Mouse (Mus musculus): ENCODE results near the gene Higd2a. TPM values are rescaled to one million over a fixed set of nuclear protein-coding genes. Genes with fewer than 3 reads are reported as not detected.

Higd2a gene
- total RNA-seq, 1 experiment = 108 TPM

GRCm38 (mm10) chr13:54557652-54558051 lies 32.4 kb upstream of the Higd2a start:
- Histone ChIP-seq H3K9me3 (ENCODE audit: control insufficient read depth, insufficient read depth, low read depth, low read length) (no peaks in the 10 kb centered on the region), H3K27ac (ENCODE audit: insufficient read depth, low read depth, low read length, poor library complexity, severe bottlenecking) (no peak overlapping the region), H3K36me3 (ENCODE audit: control insufficient read depth, insufficient read depth, low read length, poor library complexity, severe bottlenecking) (peaks cover 55% of the 10 kb centered on the region), H3K4me1 (ENCODE audit: control insufficient read depth in 2 of 2, insufficient read depth in 2 of 2, low read length in 2 of 2, poor library complexity in 1 of 2) (no peaks in the 10 kb centered on the region), H3K4me3 (ENCODE audit: insufficient read depth in 1 of 2, low read depth in 1 of 2, low read length in 2 of 2, poor library complexity in 1 of 2, severe bottlenecking in 1 of 2) (no peak overlapping the region), H3K9ac (ENCODE audit: insufficient read depth, low read depth, low read length, poor library complexity, severe bottlenecking) (no peak overlapping the region)
- TF ChIP-seq HCFC1 (IDR thresholded peaks at IDR 0.05; ENCODE audit: borderline replicate concordance, insufficient read depth, low read length) (no peak), ZC3H11A (IDR thresholded peaks at IDR 0.05; ENCODE audit: borderline replicate concordance, low read depth, low read length) (no peak), CHD2 (IDR thresholded peaks at IDR 0.05; ENCODE audit: low read depth, low read length) (no peak), ZNF384 (IDR thresholded peaks at IDR 0.05; ENCODE audit: low read depth, low read length) (no peak), MAFK (IDR thresholded peaks at IDR 0.05; ENCODE audit: insufficient read depth, low read depth, low read length) (no peak)
- in situ Hi-C loops (cut with MboI; ENCODE audit: low sequenced_read_pairs in 2 of 2, unreplicated experiment in 2 of 2) = no loop called here
- DNase-seq (ENCODE audit: low read depth, low spot score) = no peak

- Histone ChIP-seq H3K27ac (ENCODE audit: insufficient read depth, low read depth, low read length, poor library complexity, severe bottlenecking) (no peak overlapping the region), H3K36me3 (ENCODE audit: control insufficient read depth, insufficient read depth, low read length, poor library complexity, severe bottlenecking) (peaks cover 46% of the 10 kb centered on the region), H3K4me1 (ENCODE audit: control insufficient read depth in 2 of 2, insufficient read depth in 2 of 2, low read length in 2 of 2, poor library complexity in 1 of 2) (no peaks in the 10 kb centered on the region), H3K9ac (ENCODE audit: insufficient read depth, low read depth, low read length, poor library complexity, severe bottlenecking) (no peak overlapping the region), H3K9me3 (ENCODE audit: control insufficient read depth, insufficient read depth, low read depth, low read length) (no peaks in the 10 kb centered on the region), H3K4me3 (ENCODE audit: insufficient read depth in 1 of 2, low read depth in 1 of 2, low read length in 2 of 2, poor library complexity in 1 of 2, severe bottlenecking in 1 of 2) (no peak overlapping the region)
- TF ChIP-seq CHD2 (IDR thresholded peaks at IDR 0.05; ENCODE audit: low read depth, low read length) (no peak), HCFC1 (IDR thresholded peaks at IDR 0.05; ENCODE audit: borderline replicate concordance, insufficient read depth, low read length) (no peak), MAFK (IDR thresholded peaks at IDR 0.05; ENCODE audit: insufficient read depth, low read depth, low read length) (no peak), ZNF384 (IDR thresholded peaks at IDR 0.05; ENCODE audit: low read depth, low read length) (no peak), ZC3H11A (IDR thresholded peaks at IDR 0.05; ENCODE audit: borderline replicate concordance, low read depth, low read length) (no peak)
- no peak for DNase-seq (ENCODE audit: low read depth, low spot score)
- in situ Hi-C loops (cut with MboI; ENCODE audit: low sequenced_read_pairs in 2 of 2, unreplicated experiment in 2 of 2) = no loop called here
Observed at GRCm38 (mm10) chr13:54559656-54560055, 30.4 kb upstream of the Higd2a start.

- no peak for DNase-seq (ENCODE audit: low read depth, low spot score)
- H3K4me1 ChIP-seq (ENCODE audit: control insufficient read depth in 2 of 2, insufficient read depth in 2 of 2, low read length in 2 of 2, poor library complexity in 1 of 2) = no peaks in the 10 kb centered on the region
- no peaks in the 10 kb centered on the region for H3K9me3 ChIP-seq (ENCODE audit: control insufficient read depth, insufficient read depth, low read depth, low read length)
- TF ChIP-seq ZNF384 (IDR thresholded peaks at IDR 0.05; ENCODE audit: low read depth, low read length) (no peak), HCFC1 (IDR thresholded peaks at IDR 0.05; ENCODE audit: borderline replicate concordance, insufficient read depth, low read length) (no peak), MAFK (IDR thresholded peaks at IDR 0.05; ENCODE audit: insufficient read depth, low read depth, low read length) (no peak), CHD2 (IDR thresholded peaks at IDR 0.05; ENCODE audit: low read depth, low read length) (no peak), ZC3H11A (IDR thresholded peaks at IDR 0.05; ENCODE audit: borderline replicate concordance, low read depth, low read length) (no peak)
- peaks cover 43% of the 10 kb centered on the region for H3K36me3 ChIP-seq (ENCODE audit: control insufficient read depth, insufficient read depth, low read length, poor library complexity, severe bottlenecking)
- no peak overlapping the region for H3K9ac ChIP-seq (ENCODE audit: insufficient read depth, low read depth, low read length, poor library complexity, severe bottlenecking)
- in situ Hi-C loops (cut with MboI; ENCODE audit: low sequenced_read_pairs in 2 of 2, unreplicated experiment in 2 of 2) = no loop called here
- H3K27ac ChIP-seq (ENCODE audit: insufficient read depth, low read depth, low read length, poor library complexity, severe bottlenecking) = no peak overlapping the region
- H3K4me3 ChIP-seq (ENCODE audit: insufficient read depth in 1 of 2, low read depth in 1 of 2, low read length in 2 of 2, poor library complexity in 1 of 2, severe bottlenecking in 1 of 2) = no peak overlapping the region
Observed at GRCm38 (mm10) chr13:54560608-54561007, 29.4 kb upstream of the Higd2a start.

GRCm38 (mm10) chr13:54562562-54562961 lies 27.4 kb upstream of the Higd2a start:
- Histone ChIP-seq H3K4me3 (ENCODE audit: insufficient read depth in 1 of 2, low read depth in 1 of 2, low read length in 2 of 2, poor library complexity in 1 of 2, severe bottlenecking in 1 of 2) (no peak overlapping the region), H3K9ac (ENCODE audit: insufficient read depth, low read depth, low read length, poor library complexity, severe bottlenecking) (no peak overlapping the region), H3K4me1 (ENCODE audit: control insufficient read depth in 2 of 2, insufficient read depth in 2 of 2, low read length in 2 of 2, poor library complexity in 1 of 2) (peaks cover 6 to 9% of the 10 kb centered on the region in 2 experiments; a peak in 2 of 4 replicates), H3K36me3 (ENCODE audit: control insufficient read depth, insufficient read depth, low read length, poor library complexity, severe bottlenecking) (peaks cover 30% of the 10 kb centered on the region), H3K9me3 (ENCODE audit: control insufficient read depth, insufficient read depth, low read depth, low read length) (no peaks in the 10 kb centered on the region), H3K27ac (ENCODE audit: insufficient read depth, low read depth, low read length, poor library complexity, severe bottlenecking) (no peak overlapping the region)
- TF ChIP-seq ZC3H11A (IDR thresholded peaks at IDR 0.05; ENCODE audit: borderline replicate concordance, low read depth, low read length) (no peak), HCFC1 (IDR thresholded peaks at IDR 0.05; ENCODE audit: borderline replicate concordance, insufficient read depth, low read length) (no peak), CHD2 (IDR thresholded peaks at IDR 0.05; ENCODE audit: low read depth, low read length) (no peak), ZNF384 (IDR thresholded peaks at IDR 0.05; ENCODE audit: low read depth, low read length) (no peak), MAFK (IDR thresholded peaks at IDR 0.05; ENCODE audit: insufficient read depth, low read depth, low read length) (no peak)
- in situ Hi-C loops (cut with MboI; ENCODE audit: low sequenced_read_pairs in 2 of 2, unreplicated experiment in 2 of 2) = no loop called here
- no peak for DNase-seq (ENCODE audit: low read depth, low spot score)
